Mouse (Mus musculus) kidney, postnatal 14 days (tissue): Measurements from ENCODE around the gene Gm42669.

ENCODE experiments used
- DNase-seq: peaks from one replicate; pipeline ENCODE4 v3.0.0; 2022; ENCODE audit warnings: mixed read lengths

Gm42669 gene

DNA sequence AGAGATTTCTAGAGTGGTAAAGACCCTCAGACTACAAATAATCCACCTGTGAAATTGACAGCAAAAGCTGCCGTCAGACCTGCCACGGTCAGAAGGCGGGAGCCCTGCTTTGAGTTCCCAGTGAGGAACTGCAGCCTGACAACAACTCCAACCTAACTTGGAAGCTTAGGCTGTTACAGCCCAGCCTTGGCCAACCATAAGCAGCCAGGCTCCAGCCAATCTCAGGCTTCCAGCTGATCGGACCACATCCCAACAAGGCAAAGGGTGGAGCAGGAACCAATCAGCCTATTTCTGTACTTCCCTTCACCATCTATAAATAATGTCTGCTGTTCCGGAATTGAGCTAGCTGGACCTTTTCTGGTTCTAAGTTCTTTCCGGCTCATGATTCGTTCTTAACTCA is 14.5 kb downstream of the Gm42669 start:
- peak; percentile 32 for DNase-seq

DNA sequence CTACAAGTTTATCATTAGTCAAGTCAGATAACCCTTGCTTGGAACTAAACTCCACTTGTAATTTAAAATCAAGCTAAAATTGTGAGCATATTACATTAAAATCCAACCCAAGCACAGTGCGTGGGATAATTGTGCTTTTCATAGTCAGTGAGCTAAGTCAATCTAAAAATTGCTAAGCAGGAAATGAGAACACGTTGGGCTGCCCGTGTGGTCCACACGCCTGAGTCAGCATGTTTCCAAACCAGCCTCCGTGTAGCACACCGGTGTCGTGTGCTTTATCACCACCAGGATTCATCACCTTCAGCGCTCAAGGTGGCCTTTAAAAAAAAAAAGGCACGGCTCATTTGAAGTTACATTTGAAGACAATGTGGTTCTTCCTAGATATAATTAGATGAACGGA is 16.9 kb downstream of the Gm42669 start:
- DNase-seq = no peak

DNA sequence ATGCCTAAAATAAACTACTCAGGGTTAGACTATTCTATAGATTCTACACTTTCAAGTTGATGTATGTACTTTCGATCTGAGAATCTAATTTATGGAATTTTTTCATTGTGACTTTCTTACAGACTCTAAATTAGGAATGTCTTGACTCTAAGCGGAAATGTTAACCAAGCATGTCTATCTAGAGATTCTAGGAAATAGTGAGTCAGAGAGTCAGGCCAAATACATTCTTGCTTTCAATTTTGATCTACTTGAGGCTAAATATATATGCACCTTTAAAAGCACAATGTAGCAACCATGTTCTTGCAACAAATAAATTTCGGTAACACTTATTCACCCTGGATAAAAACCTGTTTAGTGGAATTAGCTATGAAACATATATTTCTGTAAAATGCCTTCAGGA is 21.4 kb downstream of the Gm42669 start:
- DNase-seq = no peak

DNA sequence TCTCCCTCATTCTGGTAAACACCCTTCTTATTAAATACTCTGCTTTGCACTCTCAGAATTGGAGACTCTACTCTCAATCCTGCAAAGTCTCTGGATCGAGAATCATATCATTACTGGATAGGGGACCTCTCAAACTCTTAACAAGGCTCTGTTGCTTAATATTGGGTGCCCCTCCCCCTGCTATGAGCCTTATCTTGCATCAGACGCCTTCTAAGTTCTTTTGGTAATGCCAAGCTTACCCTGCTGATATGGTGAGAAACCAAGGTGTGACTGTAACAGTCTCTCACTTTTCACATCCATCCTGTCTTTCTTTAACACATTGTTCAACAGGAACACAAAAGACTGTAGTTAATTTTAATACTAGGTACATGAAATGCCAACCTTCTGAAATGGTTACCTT is 26.2 kb downstream of the Gm42669 start:
- no peak for DNase-seq

DNA sequence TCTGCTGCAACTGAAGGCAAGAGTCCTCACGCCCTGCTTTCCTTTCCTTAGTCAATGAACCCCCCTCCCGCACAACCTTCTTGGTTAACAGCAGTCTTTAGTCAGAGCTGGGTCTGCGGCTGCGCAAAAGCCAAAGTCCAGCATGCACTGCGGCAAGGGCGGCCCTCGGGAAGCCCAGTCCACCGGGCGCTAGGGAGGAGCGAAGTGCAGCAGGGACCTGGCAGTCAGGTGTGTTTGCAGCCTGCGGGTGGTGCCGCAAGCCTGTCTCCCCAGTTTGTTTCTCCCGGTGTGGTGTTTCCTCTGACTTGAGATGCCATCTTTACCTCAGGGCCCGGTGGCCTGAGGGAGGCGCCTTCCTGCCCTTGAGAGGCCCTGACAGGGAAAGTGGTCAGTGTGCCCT is 27.2 kb downstream of the Gm42669 start, which contains the start of gene 1700028K03Rik:
Gene 1700028K03Rik (plus strand): TSS at position 129 of the 400 bp plus-strand sequence.
- DNase-seq = no peak

DNA sequence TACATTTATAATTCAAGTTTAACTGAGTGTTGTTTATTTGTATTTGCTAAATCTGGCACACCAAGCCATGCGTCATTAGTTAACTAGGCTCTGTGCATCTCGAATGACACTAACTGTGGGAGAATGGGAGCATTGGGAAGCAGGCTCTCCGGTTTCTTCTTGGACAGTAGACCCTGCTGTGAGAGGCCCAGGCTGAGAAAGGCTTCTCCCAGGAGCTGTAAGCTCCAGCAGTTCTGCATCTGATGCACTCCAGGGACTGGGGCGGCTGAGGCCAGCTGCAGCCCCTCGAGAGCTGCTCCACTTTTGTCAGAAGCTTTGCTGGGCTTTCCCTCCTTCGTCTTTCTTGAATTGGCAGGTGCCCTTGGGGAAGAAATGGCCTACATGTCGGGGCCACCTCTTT is 34.3 kb downstream of the Gm42669 start:
- DNase-seq = no peak

DNA sequence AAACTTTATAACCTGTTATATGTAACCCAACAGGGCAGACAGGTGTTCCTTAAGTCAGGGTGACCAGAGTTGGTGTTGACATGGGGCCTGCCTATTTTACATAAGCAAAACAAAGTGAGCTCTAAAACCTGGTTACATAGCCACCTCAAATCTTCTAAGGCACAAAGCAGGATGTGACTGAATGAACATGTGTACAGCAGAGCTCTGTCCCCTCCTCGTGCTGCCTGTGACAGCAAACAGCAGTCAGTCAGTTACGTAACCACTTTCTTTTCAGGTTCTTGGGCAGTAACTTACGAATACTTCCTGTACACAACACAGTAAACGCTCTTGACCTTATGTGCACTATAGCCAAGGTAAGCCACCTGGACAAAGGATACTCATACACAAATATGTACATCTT is 38.5 kb downstream of the Gm42669 start:
- DNase-seq = no peak

DNA sequence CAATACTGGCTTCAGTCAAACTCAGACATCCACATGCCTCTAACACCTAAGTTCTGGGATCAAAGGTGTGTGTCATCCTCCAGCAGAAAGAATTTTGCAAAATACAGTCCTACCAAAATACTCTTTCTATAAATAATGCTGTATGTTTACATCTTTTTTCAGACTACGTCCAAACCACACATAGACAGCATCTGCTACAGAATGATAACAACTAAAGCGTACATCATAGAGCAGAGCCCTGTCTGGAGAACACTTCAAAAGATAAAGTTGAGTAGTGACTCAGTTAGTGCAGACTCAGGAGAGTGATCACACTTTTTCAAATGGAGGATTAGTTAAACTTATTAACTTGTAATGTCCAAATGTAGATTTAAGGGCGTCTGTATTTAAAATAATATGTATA is 40.5 kb downstream of the Gm42669 start:
- DNase-seq = no peak

DNA sequence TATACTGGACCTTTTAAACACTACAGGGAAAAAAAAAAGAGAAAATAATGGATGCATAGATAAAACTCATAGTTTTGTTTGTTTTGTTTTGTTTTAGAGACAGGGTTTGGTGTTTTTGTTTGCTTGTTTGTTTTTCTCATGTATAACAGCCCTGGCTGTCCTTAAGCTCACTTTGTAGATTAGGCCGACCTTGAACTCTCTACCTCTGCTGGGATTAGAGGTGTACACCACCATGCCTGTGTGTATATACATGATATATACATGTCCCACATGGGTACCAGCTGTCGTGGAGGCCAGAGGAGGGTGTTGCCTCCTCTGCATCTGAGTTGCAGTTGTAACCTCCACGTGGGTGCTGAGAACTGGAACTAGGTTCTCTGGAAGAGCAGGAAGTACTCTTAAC is 41.0 kb downstream of the Gm42669 start:
- no peak for DNase-seq

DNA sequence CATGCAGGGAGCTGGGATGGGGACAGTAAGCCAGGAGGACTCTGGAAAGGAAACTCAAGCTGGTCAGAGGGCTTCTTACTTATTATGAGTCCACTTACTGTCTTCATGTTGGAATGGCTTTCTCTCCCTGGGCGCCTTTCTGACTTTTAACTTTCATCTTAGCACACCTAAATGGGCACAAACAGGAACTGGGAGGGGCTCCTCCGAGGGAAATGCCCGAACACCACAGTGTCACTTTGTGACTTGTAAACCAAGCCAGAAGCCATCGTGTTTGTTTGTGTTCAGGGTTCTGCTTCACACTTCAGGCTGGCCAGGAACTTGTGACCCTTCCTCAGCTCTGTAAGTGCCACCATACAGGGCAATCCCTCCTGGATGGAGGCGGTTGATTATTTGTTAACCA is 46.9 kb downstream of the Gm42669 start:
- no peak for DNase-seq

DNA sequence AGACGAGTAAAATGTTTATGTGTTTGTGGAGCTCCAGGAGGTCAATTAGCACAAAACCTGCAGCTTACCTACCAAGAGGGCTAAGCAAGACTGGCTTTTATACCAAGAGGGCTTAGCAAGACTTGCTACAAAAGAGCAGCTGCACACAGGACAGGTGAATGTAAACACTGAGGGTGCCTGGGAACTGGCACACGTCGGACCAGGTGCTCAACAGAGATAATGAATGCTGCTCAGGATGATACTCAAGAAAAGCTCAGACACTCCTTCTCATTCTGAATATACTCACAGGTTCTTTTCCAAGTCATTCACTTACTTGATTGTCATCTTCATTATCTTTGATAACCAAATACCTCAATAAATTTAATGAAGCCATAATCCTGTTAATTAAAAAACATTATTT is 49.5 kb downstream of the Gm42669 start:
- DNase-seq = no peak

DNA sequence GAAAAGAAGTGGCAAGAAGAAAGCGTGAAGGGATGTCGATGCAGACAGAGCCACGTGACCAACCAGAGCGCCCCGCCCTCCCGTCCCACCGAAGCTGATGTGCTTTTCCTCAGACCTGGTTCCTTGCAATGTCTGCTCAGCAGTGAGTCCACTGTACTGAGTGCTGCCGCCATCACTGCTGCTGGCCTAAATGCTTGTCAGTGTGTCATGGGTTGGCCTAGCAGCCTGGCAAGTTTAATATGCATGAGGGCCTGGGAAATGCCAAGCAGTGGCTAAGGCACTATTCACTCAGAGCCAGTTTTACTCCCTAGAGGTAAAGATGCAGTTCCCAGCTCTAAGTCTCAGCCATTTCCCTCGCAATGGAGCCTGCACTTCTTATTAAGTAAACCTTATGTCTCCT is 61.7 kb downstream of the Gm42669 start:
- DNase-seq = no peak

DNA sequence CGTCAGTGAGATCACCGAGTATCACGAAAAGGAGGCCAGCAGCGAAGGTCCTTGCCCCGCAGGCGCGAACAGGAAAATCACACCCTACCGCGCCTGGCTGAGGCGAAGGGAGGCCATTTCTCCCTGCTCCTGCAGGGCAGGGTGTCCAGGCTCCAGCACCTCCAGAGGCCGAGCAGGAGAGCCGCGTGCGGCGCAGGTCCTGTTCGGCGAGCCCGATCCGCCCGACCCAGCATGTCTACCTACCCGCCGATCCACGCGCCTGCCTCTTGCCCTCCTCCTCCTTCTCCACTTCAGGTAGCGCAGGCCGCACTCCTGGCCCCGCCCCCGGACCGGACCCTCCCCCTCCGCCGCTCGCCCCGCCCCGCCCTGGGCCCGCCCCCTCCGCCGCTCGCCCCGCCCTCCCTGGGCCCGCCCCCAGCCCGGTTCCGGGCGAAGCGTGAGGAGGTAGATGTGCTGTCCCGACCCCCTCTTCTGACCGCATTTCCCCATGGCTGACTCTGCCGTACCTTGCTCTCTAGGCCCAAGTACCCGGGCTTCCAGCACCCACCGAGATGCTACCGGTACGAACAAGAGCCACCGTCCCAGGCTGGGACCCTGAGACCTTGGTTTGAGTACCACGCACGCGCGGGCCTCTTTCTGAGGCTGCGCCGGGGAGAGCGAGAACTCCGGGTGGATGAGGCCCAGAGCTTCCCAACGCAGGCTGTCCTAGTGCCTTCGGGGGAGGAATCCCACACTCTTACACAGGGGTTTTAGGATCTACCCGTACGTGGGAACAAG is 90.1 kb downstream of the Gm42669 start, which contains the start of the genes Rpap2 and Glmn:
Gene Rpap2 (plus strand): TSS at position 73 of the 777 bp plus-strand sequence.
Gene Glmn (minus strand): TSS at position 588 of the 777 bp plus-strand sequence.
- peak; percentile 92 for DNase-seq

DNA sequence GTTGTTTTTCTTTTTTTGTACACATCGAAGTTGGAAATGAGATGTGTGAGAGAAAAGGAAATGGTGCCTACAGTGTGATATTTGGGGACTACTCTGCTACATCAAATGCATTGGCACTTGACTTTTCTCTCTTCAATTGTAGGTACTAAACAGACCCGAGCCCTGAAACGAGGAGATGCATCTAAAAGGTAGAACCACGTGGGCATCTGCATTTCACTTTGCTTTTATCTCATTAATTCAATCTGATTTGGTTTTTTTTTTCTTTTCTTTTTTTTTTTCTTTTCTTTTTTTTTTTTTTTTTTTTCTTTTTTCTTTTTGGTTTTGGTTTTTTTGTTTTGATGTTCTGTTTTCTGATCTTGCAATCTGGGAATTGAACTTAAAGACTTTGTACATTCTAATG is 91.0 kb downstream of the Gm42669 start:
- DNase-seq = no peak

DNA sequence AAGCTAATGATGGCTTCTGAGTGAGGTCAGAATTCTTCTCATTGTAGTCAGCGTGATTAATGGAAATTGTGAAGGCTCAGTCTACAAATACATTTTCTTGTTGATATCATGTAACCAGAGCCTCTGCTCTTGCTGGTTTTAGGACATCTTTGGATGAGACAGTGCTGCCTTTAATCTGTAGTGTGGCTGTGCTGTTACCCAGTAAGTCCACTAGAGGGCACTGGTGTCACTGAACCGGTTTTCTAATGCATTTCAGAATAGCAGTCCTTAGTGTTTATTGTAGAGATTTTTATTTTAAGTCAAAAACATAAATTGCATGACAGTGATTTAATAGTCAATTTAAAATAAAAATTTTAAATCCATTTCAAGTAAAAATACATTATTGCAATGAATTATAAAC is 103.8 kb downstream of the Gm42669 start:
- peak; percentile 64 for DNase-seq

DNA sequence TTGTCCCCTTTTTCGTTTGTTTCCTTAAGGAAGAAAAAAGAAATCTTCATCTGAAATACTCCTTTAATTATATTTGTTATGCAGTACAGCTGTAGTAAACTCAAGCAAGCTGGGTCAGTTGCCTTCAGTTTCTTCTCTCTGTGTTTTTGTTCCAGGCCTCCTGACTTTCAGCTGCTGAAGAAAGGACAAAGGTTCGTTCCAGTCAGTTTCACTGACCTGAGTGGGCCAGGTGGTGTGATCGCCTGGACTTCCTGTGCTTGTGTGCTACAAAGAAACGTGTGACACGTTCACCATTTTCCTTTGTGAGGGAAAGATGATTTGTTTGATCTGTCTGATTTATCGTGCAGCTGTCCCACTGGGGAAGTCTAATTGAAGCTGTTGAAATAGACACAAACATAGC is 110.6 kb downstream of the Gm42669 start:
- DNase-seq = no peak

DNA sequence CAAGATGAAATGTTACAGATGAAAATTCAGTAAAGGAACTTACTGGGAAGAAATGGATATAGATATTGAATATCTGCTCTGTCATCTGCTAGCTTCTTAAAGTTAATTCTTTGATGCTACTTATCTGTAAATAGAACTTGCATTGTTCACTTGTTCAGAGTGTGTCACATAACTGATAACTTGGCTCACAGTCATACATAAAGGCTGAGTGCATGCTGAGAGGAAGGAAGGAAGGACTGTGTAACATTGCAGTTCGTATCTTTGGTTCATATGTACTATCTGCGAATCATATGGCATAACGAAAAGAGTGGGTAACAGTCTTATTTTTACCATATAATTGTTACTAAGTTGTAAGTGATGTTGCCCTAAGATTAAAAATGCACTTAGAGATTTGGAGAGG is 113.9 kb downstream of the Gm42669 start:
- DNase-seq = no peak
